Mouse (Mus musculus) hindbrain, embryonic 16.5 days (tissue): ENCODE data around the gene Ythdf1. TPM values are rescaled to one million over a fixed set of nuclear protein-coding genes. Genes with fewer than 3 reads are reported as not detected.

ENCODE experiments used
- ATAC-seq: fragments of 200-750 bp; cut with Nextera tagmentation; 2 replicates; pipeline ENCODE4 v1.8.0; 2017; ENCODE audit warnings: moderate TSS enrichment, moderate library complexity
- H3K27ac ChIP-seq: fragments of 300-500 bp; sonication (generic); 2 replicates; pipeline ENCODE4 v1.5.1; 2014; ENCODE audit warnings: low read depth, mild to moderate bottlenecking, control low read depth, low read length, moderate library complexity
- H3K27me3 ChIP-seq: fragments of 300-500 bp; sonication (generic); replicated peaks from 2 replicates; pipeline ENCODE4 v1.6.1; 2014; ENCODE audit warnings: low read length; ENCODE audit not compliant: control insufficient read depth, insufficient read depth
- H3K36me3 ChIP-seq: fragments of 300-500 bp; sonication (generic); 2 replicates; pipeline ENCODE4 v1.6.1; 2014; ENCODE audit warnings: mild to moderate bottlenecking, low read length, moderate library complexity, mixed read lengths; ENCODE audit not compliant: control insufficient read depth, insufficient read depth
- H3K4me1 ChIP-seq: fragments of 300-500 bp; sonication (generic); 2 replicates; pipeline ENCODE4 v1.6.1; 2014; ENCODE audit warnings: low read depth, low read length; ENCODE audit not compliant: control insufficient read depth, insufficient read depth
- H3K4me2 ChIP-seq: fragments of 300-500 bp; sonication (generic); 2 replicates; pipeline ENCODE4 v1.6.1; 2014; ENCODE audit warnings: mild to moderate bottlenecking, low read length, control low read depth, moderate library complexity
- H3K4me3 ChIP-seq: fragments of 300-500 bp; sonication (generic); 2 replicates; pipeline ENCODE4 v1.5.1; 2014; ENCODE audit warnings: mild to moderate bottlenecking, low read length, control low read depth, moderate library complexity
- H3K9ac ChIP-seq: fragments of 300-500 bp; sonication (generic); 2 replicates; pipeline ENCODE4 v1.6.1; 2014; ENCODE audit warnings: low read depth, mild to moderate bottlenecking, control low read depth, low read length, moderate library complexity
- H3K9me3 ChIP-seq: fragments of 300-500 bp; sonication (generic); 2 replicates; pipeline ENCODE4 v1.6.1; 2014; ENCODE audit warnings: mild to moderate bottlenecking, low read length, moderate library complexity; ENCODE audit not compliant: control insufficient read depth
- WGBS: fragments of 180-500 bp; shearing (Covaris S2); extraction: QIAGEN DNeasy Blood & Tissue Kit; methylation state at CpG from one replicate; pipeline ENCODE4 v1.1.7; 2014; 5-methylcytosine and 5-hydroxymethylcytosine counted together
- polyA plus RNA-seq: library from polyadenylated mRNA; unstranded; fragments of >200 nt; fragmentation: Nextera tagmentation; extraction: Ambion mirVana; gene quantifications from 2 replicates; pipeline ENCODE4 v1.2.1, GENCODE M21; 2015

The Ythdf1 gene
- polyA plus RNA-seq, 1 experiment from 2014 or later: 12.0 TPM

DNA sequence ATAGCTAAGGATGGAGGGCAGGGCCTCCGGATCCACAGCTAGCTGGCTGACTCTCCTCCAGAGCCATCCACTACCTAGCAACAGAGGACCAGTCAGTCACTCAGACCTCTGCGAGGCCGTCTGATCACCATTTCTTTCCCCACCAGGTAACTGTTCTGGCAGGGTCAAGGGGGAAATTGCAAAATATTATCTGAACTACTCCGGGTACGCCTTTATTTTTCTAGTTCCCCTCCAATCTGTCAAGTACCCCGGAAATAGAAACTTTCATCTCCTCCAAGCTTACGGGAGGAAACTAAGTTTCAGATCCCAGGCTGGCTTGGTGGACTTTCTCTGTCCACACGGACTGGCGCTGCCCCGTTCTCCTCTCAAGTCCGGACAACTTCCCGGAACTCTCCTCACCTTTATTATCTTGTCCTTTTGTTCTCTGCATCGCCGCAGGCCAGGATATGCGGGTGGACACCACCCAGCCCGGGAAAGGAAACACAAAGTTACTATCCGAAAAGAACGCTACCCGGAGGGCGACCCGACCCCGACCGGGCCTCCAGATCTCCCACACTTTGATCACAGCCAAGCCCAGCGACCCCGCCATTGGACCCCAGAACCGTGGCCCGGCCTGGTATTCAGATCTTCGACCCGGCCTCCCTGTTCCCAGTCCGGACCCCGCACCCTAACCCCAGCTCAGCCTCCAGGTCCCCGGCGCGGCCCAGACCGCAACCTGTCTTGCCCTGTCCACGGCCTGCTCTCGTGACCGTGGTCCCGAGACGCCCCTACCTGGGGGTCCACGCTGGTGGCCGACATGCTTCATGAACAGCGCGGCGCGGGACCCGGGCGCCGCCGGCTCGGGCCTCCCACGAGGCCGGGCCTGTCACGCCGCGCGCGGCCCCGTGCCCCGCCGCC, 588 bp downstream of the Ythdf1 start:
- Histone ChIP-seq H3K4me3 (peak overlapping the region; percentile 100), H3K27me3 (no peaks in the 10 kb centered on the region), H3K9ac (peak overlapping the region; percentile 90), H3K27ac (peak overlapping the region; percentile 68), H3K9me3 (no peaks in the 10 kb centered on the region), H3K4me1 (peaks cover 9% of the 10 kb centered on the region), H3K4me2 (peak overlapping the region; percentile 92), H3K36me3 (peaks cover 10% of the 10 kb centered on the region)
- WGBS: 1% methylated on average over 61 of the region's 61 CpGs
- ATAC-seq: peak; percentile 76

- H3K4me2 ChIP-seq: no peak overlapping the region
- H3K9me3 ChIP-seq: no peaks in the 10 kb centered on the region
- no peak overlapping the region for H3K4me3 ChIP-seq
- H3K4me1 ChIP-seq: peaks cover 9% of the 10 kb centered on the region
- H3K27me3 ChIP-seq: no peaks in the 10 kb centered on the region
- no peak overlapping the region for H3K9ac ChIP-seq
- H3K27ac ChIP-seq: no peak overlapping the region
- peaks cover 28% of the 10 kb centered on the region for H3K36me3 ChIP-seq
- WGBS: 81% methylated on average over 3 of the region's 3 CpGs
- ATAC-seq: no peak
These were observed 4.8 kb downstream of the Ythdf1 start for GRCm38 (mm10) chr2:180915886-180916433.

DNA sequence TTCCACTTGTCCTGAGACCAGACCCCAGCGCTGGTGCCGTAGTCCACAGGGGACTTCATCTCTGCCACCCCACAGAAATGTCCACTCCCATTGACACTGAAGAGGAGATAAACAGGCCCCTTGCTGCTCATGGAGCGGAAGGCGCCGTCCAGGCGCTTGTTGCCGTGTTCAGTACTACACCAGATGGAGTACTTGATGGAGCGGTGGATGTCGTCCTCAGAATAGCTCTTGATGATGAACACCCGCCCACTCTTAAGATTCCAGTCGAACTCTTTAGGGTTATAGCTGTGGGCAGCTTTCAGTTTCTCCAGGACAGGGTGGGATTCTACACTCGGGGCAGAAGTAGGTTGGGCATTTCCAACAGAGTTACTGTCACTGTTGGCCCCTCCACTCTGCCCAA, 9.8 kb downstream of the Ythdf1 start:
- Histone ChIP-seq H3K9me3 (no peaks in the 10 kb centered on the region), H3K27ac (no peak overlapping the region), H3K27me3 (no peaks in the 10 kb centered on the region), H3K9ac (no peak overlapping the region), H3K36me3 (peaks cover 32% of the 10 kb centered on the region), H3K4me2 (no peak overlapping the region), H3K4me1 (no peaks in the 10 kb centered on the region), H3K4me3 (no peak overlapping the region)
- ATAC-seq: no peak
- WGBS: 90% methylated on average over 12 of the region's 12 CpGs

- Histone ChIP-seq H3K4me1 (no peaks in the 10 kb centered on the region), H3K4me3 (no peak overlapping the region), H3K36me3 (peaks cover 11% of the 10 kb centered on the region), H3K9ac (no peak overlapping the region), H3K9me3 (no peaks in the 10 kb centered on the region), H3K27me3 (no peaks in the 10 kb centered on the region), H3K27ac (no peak overlapping the region), H3K4me2 (no peak overlapping the region)
- 45% methylated on average over 5 of the region's 5 CpGs for WGBS
- 0 out of 2 replicates have a peak, but pooled peaks have one; percentile 15 for ATAC-seq
These were observed 15.1 kb downstream of the Ythdf1 start for GRCm38 (mm10) chr2:180905556-180906221.

- WGBS: 92% methylated on average over 18 of the region's 18 CpGs
- H3K27me3 ChIP-seq: no peaks in the 10 kb centered on the region
- no peak for ATAC-seq
- H3K4me1 ChIP-seq: no peaks in the 10 kb centered on the region
- H3K27ac ChIP-seq: no peak overlapping the region
- H3K9ac ChIP-seq: no peak overlapping the region
- no peaks in the 10 kb centered on the region for H3K9me3 ChIP-seq
- peaks cover 5% of the 10 kb centered on the region; the same call in 1 of the 2 replicates for H3K36me3 ChIP-seq
- H3K4me3 ChIP-seq: no peak overlapping the region
- H3K4me2 ChIP-seq: no peak overlapping the region
These were observed 16.1 kb downstream of the Ythdf1 start for GRCm38 (mm10) chr2:180904435-180905208.

DNA sequence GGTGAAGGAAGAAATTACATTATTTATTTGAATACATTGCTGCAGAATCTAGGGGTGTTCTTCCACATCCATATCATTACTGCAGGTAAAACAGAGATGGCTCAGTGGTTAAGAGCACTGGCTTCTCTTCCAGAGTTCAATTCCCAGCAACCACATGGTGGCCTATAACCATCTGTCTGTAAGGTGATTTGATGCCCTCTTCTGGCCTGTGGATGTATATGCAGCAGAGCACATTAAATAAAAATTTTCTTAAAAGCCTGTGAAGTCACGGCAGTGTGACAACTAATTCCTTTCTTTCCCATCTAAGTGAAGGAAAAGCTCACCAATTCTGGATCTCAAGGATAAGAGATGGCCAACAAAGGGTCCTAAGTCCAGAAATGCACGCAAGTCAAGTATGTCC, 18.7 kb downstream of the Ythdf1 start:
- ATAC-seq: no peak
- H3K9ac ChIP-seq: no peak overlapping the region
- H3K4me3 ChIP-seq: no peak overlapping the region
- peaks cover 4% of the 10 kb centered on the region for H3K4me1 ChIP-seq
- no peak overlapping the region for H3K4me2 ChIP-seq
- H3K36me3 ChIP-seq: peaks cover 5% of the 10 kb centered on the region; the same call in 1 of the 2 replicates
- no peak overlapping the region for H3K27ac ChIP-seq
- 36% methylated on average over 2 of the region's 2 CpGs for WGBS
- H3K27me3 ChIP-seq: no peaks in the 10 kb centered on the region
- H3K9me3 ChIP-seq: no peaks in the 10 kb centered on the region

DNA sequence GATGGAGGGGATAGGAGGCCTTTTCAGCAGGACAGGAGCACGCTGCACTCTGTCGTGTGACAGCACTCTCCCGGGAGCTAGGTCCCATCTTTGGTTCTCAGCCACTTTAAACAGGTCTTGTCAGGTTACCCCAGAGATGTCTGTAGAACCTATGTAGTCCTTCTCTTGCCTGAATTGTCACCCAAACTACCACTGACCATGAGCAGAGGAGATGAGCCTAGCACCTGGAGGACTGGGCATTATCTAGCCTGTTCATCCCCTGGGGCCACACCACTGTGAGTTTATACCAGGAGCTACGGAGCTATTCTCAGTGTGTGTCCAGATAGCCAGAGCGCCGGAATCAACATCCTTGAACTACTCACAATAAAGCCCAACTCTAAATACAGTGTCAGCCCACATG, 22.9 kb downstream of the Ythdf1 start:
- H3K9ac ChIP-seq: no peak overlapping the region
- peak overlapping the region; percentile 70; the same call in 1 of the 2 replicates for H3K27ac ChIP-seq
- no peak overlapping the region for H3K4me2 ChIP-seq
- H3K27me3 ChIP-seq: no peaks in the 10 kb centered on the region
- no peaks in the 10 kb centered on the region for H3K36me3 ChIP-seq
- WGBS: 53% methylated on average over 6 of the region's 6 CpGs
- H3K4me3 ChIP-seq: no peak overlapping the region
- no peak for ATAC-seq
- no peaks in the 10 kb centered on the region for H3K9me3 ChIP-seq
- peaks cover 23% of the 10 kb centered on the region for H3K4me1 ChIP-seq

- no peak overlapping the region for H3K4me2 ChIP-seq
- ATAC-seq: no peak
These were observed 23.7 kb downstream of the Ythdf1 start for GRCm38 (mm10) chr2:180896819-180897625.

More at GRCm38 (mm10) chr2:180896819-180897625, 23.7 kb downstream of the Ythdf1 start:
- peaks cover 23% of the 10 kb centered on the region for H3K4me1 ChIP-seq
- no peaks in the 10 kb centered on the region for H3K9me3 ChIP-seq
- H3K9ac ChIP-seq: peak overlapping the region; percentile 20; the same call in 1 of the 2 replicates
- WGBS: 57% methylated on average over 15 of the region's 15 CpGs
- H3K27ac ChIP-seq: peak overlapping the region; percentile 70
- H3K4me3 ChIP-seq: no peak overlapping the region
- H3K27me3 ChIP-seq: 0 out of 2 replicates have a peak, but pooled peaks cover under 1% of the 10 kb centered on the region
- no peaks in the 10 kb centered on the region for H3K36me3 ChIP-seq
